Mouse (Mus musculus): Measurements from ENCODE around the gene Ripk3. TPM values are rescaled to one million over a fixed set of nuclear protein-coding genes. Genes with fewer than 3 reads are reported as not detected.

The Ripk3 gene
- total and polyA plus RNA-seq, 3 experiments, result 0.15 to 2.0 TPM; not detected in 1

GRCm38 (mm10) chr14:55762001-55762821 is 26.5 kb downstream of the Ripk3 start:
- no peak overlapping the region for H3K9ac ChIP-seq (ENCODE audit: insufficient read depth, low read depth)
- H3K79me2 ChIP-seq (replicated peaks; ENCODE audit: control insufficient read depth, extremely low read depth, insufficient read depth, poor library complexity, severe bottlenecking), result no peaks in the 10 kb centered on the region
- peaks cover 8 to 31% of the 10 kb centered on the region in 2 experiments; a peak in 3 of 4 replicates for H3K4me1 ChIP-seq (ENCODE audit: control insufficient read depth in 1 of 2, insufficient read depth in 2 of 2)
- no peak overlapping the region for H3K4me3 ChIP-seq (replicated peaks in 1 of 3; ENCODE audit: low read depth in 2 of 3, low read length in 2 of 3, poor library complexity in 1 of 3)
- no peaks in the 10 kb centered on the region for H3K9me3 ChIP-seq (replicated peaks; ENCODE audit: low read length)
- dilution Hi-C loops (cut with MboI; ENCODE audit: extremely low pct_ligation_motif_present, extremely low pct_unique_long_range_greater_than_20kb, low sequenced_read_pairs) (no loop called here), in situ Hi-C loops (cut with MboI; ENCODE audit: low pct_ligation_motif_present, low pct_unique_long_range_greater_than_20kb, low sequenced_read_pairs) (no loop called here)
- peaks cover 0 to 13% of the 10 kb centered on the region in 2 experiments for H3K36me3 ChIP-seq (replicated peaks in 1 of 2; ENCODE audit: control insufficient read depth in 1 of 2, insufficient read depth in 1 of 2, low read length in 1 of 2)
- H3K4me2 ChIP-seq (ENCODE audit: insufficient read depth, low read depth, poor library complexity, severe bottlenecking), result no peak overlapping the region
- no peak for TF ChIP-seq ZMIZ1 (IDR thresholded peaks at IDR 0.05; ENCODE audit: low read depth, low read length)
- DNase-seq (ENCODE audit: extremely low read depth), result no peak
- H3K27me3 ChIP-seq (replicated peaks), result no peaks in the 10 kb centered on the region
- no peak overlapping the region for H3K27ac ChIP-seq (ENCODE audit: insufficient read depth, low read depth)

- dilution Hi-C loops (cut with MboI; ENCODE audit: extremely low pct_ligation_motif_present, extremely low pct_unique_long_range_greater_than_20kb, low sequenced_read_pairs), result no loop called here
- no peak within 1 kb of the TSS for H3K9ac ChIP-seq (ENCODE audit: insufficient read depth, low read depth)
- H3K9me3 ChIP-seq (replicated peaks; ENCODE audit: low read length), result no peaks in the 10 kb centered on the region
- H3K27me3 ChIP-seq (replicated peaks), result no peaks in the 10 kb centered on the region
- in situ Hi-C loops (cut with MboI; ENCODE audit: low pct_ligation_motif_present, low pct_unique_long_range_greater_than_20kb, low sequenced_read_pairs), result no loop called here
- H3K36me3 ChIP-seq (replicated peaks in 1 of 2; ENCODE audit: control insufficient read depth in 1 of 2, insufficient read depth in 1 of 2, low read length in 1 of 2), result peaks cover 3 to 19% of the 10 kb centered on the region in 2 experiments
- TF ChIP-seq GABPA (IDR thresholded peaks at IDR 0.05; ENCODE audit: insufficient replicate concordance, low read depth, low read length), result no peak
- TF ChIP-seq NELFE (IDR thresholded peaks at IDR 0.05; ENCODE audit: low read depth, low read length), result no peak
- TF ChIP-seq USF2 (conservative IDR thresholded peaks at IDR 0.05; ENCODE audit: low read depth, low read length), result no peak
- no peak for TF ChIP-seq POLR2AphosphoS2 (IDR thresholded peaks at IDR 0.05; ENCODE audit: low read depth, low read length)
- TF ChIP-seq IRF4 (IDR thresholded peaks at IDR 0.05; ENCODE audit: low read depth, low read length), result no peak
- no peak for TF ChIP-seq NRF1 (IDR thresholded peaks at IDR 0.05; ENCODE audit: low read depth, low read length)
- TF ChIP-seq JUND (conservative IDR thresholded peaks at IDR 0.05; ENCODE audit: low read depth, low read length), result no peak
- TF ChIP-seq POLR2A (IDR thresholded peaks at IDR 0.05; ENCODE audit: low read depth, low read length), result no peak
- TF ChIP-seq EP300 (IDR thresholded peaks at IDR 0.05; ENCODE audit: low read length), result no peak
- no peak for TF ChIP-seq CHD2 (IDR thresholded peaks at IDR 0.05; ENCODE audit: low read length)
- no peak for TF ChIP-seq E2F4 (IDR thresholded peaks at IDR 0.05; ENCODE audit: insufficient replicate concordance, low read depth, low read length)
- no peak for TF ChIP-seq MAX (IDR thresholded peaks at IDR 0.05; ENCODE audit: low read length)
- no peak for TF ChIP-seq SIN3A (IDR thresholded peaks at IDR 0.05; ENCODE audit: low read length)
- DNase-seq (ENCODE audit: extremely low read depth), result no peak
- H3K4me2 ChIP-seq (ENCODE audit: insufficient read depth, low read depth, poor library complexity, severe bottlenecking), result no peak within 1 kb of the TSS
- no peaks in the 10 kb centered on the region for H3K79me2 ChIP-seq (replicated peaks; ENCODE audit: control insufficient read depth, extremely low read depth, insufficient read depth, poor library complexity, severe bottlenecking)
- no peak within 1 kb of the TSS for H3K27ac ChIP-seq (ENCODE audit: insufficient read depth, low read depth)
- no peak within 1 kb of the TSS for H3K4me3 ChIP-seq (replicated peaks in 1 of 3; ENCODE audit: low read depth in 2 of 3, low read length in 2 of 3, poor library complexity in 1 of 3)
- peaks cover 8 to 31% of the 10 kb centered on the region in 2 experiments; a peak in 3 of 4 replicates for H3K4me1 ChIP-seq (ENCODE audit: control insufficient read depth in 1 of 2, insufficient read depth in 2 of 2)
These were observed 27.5 kb downstream of the Ripk3 start, which contains the start of gene Ltb4r2 for GRCm38 (mm10) chr14:55761163-55761562. Gene Ltb4r2 (plus strand): TSS chr14:55761428.
